Mouse (Mus musculus) inflammation-experienced regulatory T-cells (primary cell): ENCODE measurements around the gene Cfp. TPM values are rescaled to one million over a fixed set of nuclear protein-coding genes. Genes with fewer than 3 reads are reported as not detected.

Source experiments
- polyA plus RNA-seq, 2 experiments: library from polyadenylated mRNA; unstranded; fragments of 100-300 nt; shearing (Covaris generic); gene quantifications; one replicate each; pipeline ENCODE4 v1.2.1; 2017

Gene Cfp
- 10 to 100 TPM in 1 of 2 experiments, 1 to 10 TPM in 1; 1.3 to 11.3 TPM for polyA plus RNA-seq

GRCm38 (mm10) chrX:20931364-20931763 lies at the start of gene Cfp:
Cfp (minus strand) TSS chrX:20931555.

GRCm38 (mm10) chrX:20961477-20962378 lies 30.4 kb upstream of the Cfp start, which contains the start of gene Uxt:
Uxt (minus strand) TSS chrX:20962017.

GRCm38 (mm10) chrX:20950191-20950880 lies 19.0 kb upstream of the Cfp start, which contains the start of gene Elk1:
Elk1 (minus strand) TSS chrX:20950608.

GRCm38 (mm10) chrX:20920844-20921364 lies 10.5 kb downstream of the Cfp start, which contains the start of gene Syn1:
Syn1 (minus strand) TSS chrX:20921004.

Other genes starting within 250 kb of the Cfp start
- 100 to 1,000 TPM in 1 of 2 experiments, 10 to 100 TPM in 1; 72.1 to 112 TPM for gene Cdk16, start 243.6 kb downstream of the Cfp start, polyA plus RNA-seq
- gene Usp11, start 227.6 kb downstream of the Cfp start, polyA plus RNA-seq = 10 to 100 TPM; 16.2 to 22.6 TPM
- 100 to 1,000 TPM; 164 to 204 TPM for gene Araf, start 133.7 kb downstream of the Cfp start, polyA plus RNA-seq
- gene Timp1, start 61.4 kb downstream of the Cfp start, polyA plus RNA-seq = 1 to 10 TPM in 1 of 2 experiments, under 1 TPM in 1; 0.74 to 1.0 TPM
- gene Syn1, start 10.6 kb downstream of the Cfp start, polyA plus RNA-seq = under 1 TPM; 0.06 to 0.56 TPM
- gene Elk1, start 19.1 kb upstream of the Cfp start, polyA plus RNA-seq = 10 to 100 TPM in 1 of 2 experiments, 1 to 10 TPM in 1; 9.6 to 10.4 TPM
- gene Uxt, start 30.5 kb upstream of the Cfp start, polyA plus RNA-seq = 10 to 100 TPM; 37.5 to 38.0 TPM
- gene Zfp182, start 130.8 kb upstream of the Cfp start, polyA plus RNA-seq = 10 to 100 TPM; 10.2 to 13.3 TPM
- gene Spaca5, start 136.9 kb upstream of the Cfp start, polyA plus RNA-seq = not detected
- 1 to 10 TPM; 1.5 to 3.7 TPM for gene Zfp300, start 158.0 kb upstream of the Cfp start, polyA plus RNA-seq
- not detected for gene Ssxa1, start 184.3 kb upstream of the Cfp start, polyA plus RNA-seq
- not detected for gene Gm21876, start 244.1 kb upstream of the Cfp start, polyA plus RNA-seq